ENCODE assay signal across 9 mouse cellular contexts in the genomic region with DNA sequence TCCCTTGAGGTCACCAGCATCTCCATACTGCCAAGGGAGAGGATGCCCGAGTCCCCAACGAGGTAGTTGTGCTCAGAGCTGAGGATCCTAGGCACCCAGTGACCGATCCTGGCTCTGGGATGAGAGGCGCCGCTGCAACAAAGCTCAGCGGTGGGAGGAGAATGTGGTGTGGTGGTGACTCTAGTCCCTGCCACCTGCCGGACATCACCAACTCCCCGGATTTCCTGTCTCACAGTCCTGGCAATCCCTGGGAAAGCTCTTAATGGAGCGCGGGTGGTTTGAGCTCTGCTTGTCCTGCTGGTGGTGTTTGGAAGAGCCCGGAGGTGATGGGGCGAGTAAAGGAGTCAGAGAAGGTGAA. TPM values are rescaled to one million over a fixed set of nuclear protein-coding genes. Genes with fewer than 3 reads are reported as not detected.
DNase-seq lines count a peak whose midpoint lies in the region; ATAC-seq lines count a peak whose summit lies in the region.
"Had no signal": no experiment of that assay in that cellular context is flagged by ENCODE, and none has a peak within 500 bp of the region (broad histone marks: within the 10 kb centered on the region; RNA-seq: fewer than 3 reads in every experiment).

No protein-coding gene starts in this region.

- H3K4me2 ChIP-seq in heart, embryonic 12.5 days, result peak overlapping the region; percentile 92
- peak overlapping the region; percentile 99 for H3K4me2 ChIP-seq in forebrain, embryonic 14.5 days (ENCODE audit: low read length)
- H3K4me2 ChIP-seq in neural tube, embryonic 15.5 days, result peak overlapping the region; percentile 99

- H3K4me1 ChIP-seq in heart, embryonic 12.5 days (replicated peaks), result peaks cover 11% of the 10 kb centered on the region; the same call in 1 of the 2 replicates
- peaks cover 7% of the 10 kb centered on the region for H3K4me1 ChIP-seq in brown adipose tissue, adult 24 weeks (ENCODE audit: control insufficient read depth, insufficient read depth, insufficient read length, low read length)
- no peaks in the 10 kb centered on the region for H3K4me1 ChIP-seq in forebrain, embryonic 14.5 days (ENCODE audit: control insufficient read depth, insufficient read depth, low read length)
- peaks cover 13% of the 10 kb centered on the region for H3K4me1 ChIP-seq in neural tube, embryonic 15.5 days

- intact Hi-C loops in left cerebral cortex, postnatal 14 days (cut with DNase I), result loop anchor here (5.0 kb wide), 1 partner anchor 542 kb away; no protein-coding TSS in a partner anchor

- H3K36me3 ChIP-seq in heart, embryonic 12.5 days, result no peaks in the 10 kb centered on the region
- H3K36me3 ChIP-seq in forebrain, embryonic 14.5 days (ENCODE audit: control insufficient read depth, insufficient read depth, low read length), result no peaks in the 10 kb centered on the region
- no peaks in the 10 kb centered on the region for H3K36me3 ChIP-seq in neural tube, embryonic 15.5 days

- ATAC-seq in heart, embryonic 12.5 days (ENCODE audit: insufficient number of reproducible peaks, low FRiP score), result peak; percentile 60; the same call in 1 of the 2 replicates
- ATAC-seq in forebrain, embryonic 14.5 days, result peak; percentile 66
- ATAC-seq in neural tube, embryonic 15.5 days (ENCODE audit: low FRiP score), result peak; percentile 67

- no peaks in the 10 kb centered on the region for H3K9me3 ChIP-seq in heart, embryonic 12.5 days (replicated peaks)
- H3K9me3 ChIP-seq in forebrain, embryonic 14.5 days (replicated peaks; ENCODE audit: control insufficient read depth, low read length), result no peaks in the 10 kb centered on the region
- no peaks in the 10 kb centered on the region for H3K9me3 ChIP-seq in neural tube, embryonic 15.5 days (replicated peaks)

- peak overlapping the region; percentile 69 for H3K9ac ChIP-seq in heart, embryonic 12.5 days
- H3K9ac ChIP-seq in forebrain, embryonic 14.5 days (ENCODE audit: low read length), result peak overlapping the region; percentile 64
- peak overlapping the region; percentile 63 for H3K9ac ChIP-seq in neural tube, embryonic 15.5 days (replicated peaks)

- H3K4me3 ChIP-seq in heart, embryonic 12.5 days, result peak overlapping the region; percentile 65
- H3K4me3 ChIP-seq in brown adipose tissue, adult 24 weeks (ENCODE audit: insufficient read depth, low read depth, low read length), result 0 out of 2 replicates have a peak overlapping the region, but pooled peaks have one; percentile 18
- peak overlapping the region; percentile 55 for H3K4me3 ChIP-seq in forebrain, embryonic 14.5 days (ENCODE audit: low read depth, low read length)
- H3K4me3 ChIP-seq in neural tube, embryonic 15.5 days (replicated peaks), result peak overlapping the region; percentile 59

- H3K27me3 ChIP-seq in heart, embryonic 12.5 days (replicated peaks), result peaks cover 4% of the 10 kb centered on the region; the same call in 1 of the 2 replicates
- H3K27me3 ChIP-seq in forebrain, embryonic 14.5 days (replicated peaks; ENCODE audit: control insufficient read depth, insufficient read depth, low read length), result 0 out of 2 replicates have a peak, but pooled peaks cover 3% of the 10 kb centered on the region
- H3K27me3 ChIP-seq in neural tube, embryonic 15.5 days (replicated peaks), result 0 out of 2 replicates have a peak, but pooled peaks cover 6% of the 10 kb centered on the region
- H3K27me3 ChIP-seq: CH12.LX had no signal

- no peak for DNase-seq in heart, adult 11 months
- DNase-seq in forebrain, embryonic 14.5 days (ENCODE audit: low spot score), result peak; percentile 42
- DNase-seq in left cerebral cortex, postnatal 14 days (ENCODE audit: low spot score in 2 of 2), result peak; percentile 26 to 34
- DNase-seq in adrenal gland, adult 2 months, result no peak
- no peak for DNase-seq in adrenal gland, adult 18-20 months (ENCODE audit: low spot score in 2 of 2)

- H3K27ac ChIP-seq in heart, embryonic 12.5 days (ENCODE audit: poor library complexity, severe bottlenecking), result no peak overlapping the region
- H3K27ac ChIP-seq in brown adipose tissue, adult 24 weeks (replicated peaks; ENCODE audit: low read depth, low read length), result no peak overlapping the region
- no peak overlapping the region for H3K27ac ChIP-seq in forebrain, embryonic 14.5 days (ENCODE audit: low read depth, low read length)
- H3K27ac ChIP-seq in neural tube, embryonic 15.5 days (replicated peaks), result peak overlapping the region; percentile 66

- WGBS in heart, embryonic 12.5 days, result 1% methylated on average over 12 of the region's 12 CpGs
- 0% methylated on average over 12 of the region's 12 CpGs for WGBS in forebrain, embryonic 14.5 days
- WGBS in neural tube, embryonic 15.5 days, result under 1% methylated on average over 12 of the region's 12 CpGs

RNA-seq across cellular contexts. Expression of a gene that starts 0.9 kb away (rescaled TPM):
- 1.3 and 1.6 TPM in 2 replicates for polyA plus RNA-seq in heart, embryonic 12.5 days (2016; fragmentation: Nextera tagmentation; extraction: Ambion mirVana)
- not detected in 2 replicates for polyA plus RNA-seq in brown adipose tissue, adult 24 weeks (2012; ENCODE audit: insufficient read depth, insufficient read length, missing spikeins)
- polyA plus RNA-seq in forebrain, embryonic 14.5 days (2014; fragmentation: Nextera tagmentation; extraction: Ambion mirVana), result 0.36 and 0.47 TPM in 2 replicates
- total RNA-seq in left cerebral cortex, postnatal 14 days (2021), result 10 to 100 TPM; 24.4 to 25.4 TPM
- 4.2 and 4.9 TPM in 2 replicates for polyA plus RNA-seq in neural tube, embryonic 15.5 days (2015; fragmentation: Nextera tagmentation; extraction: Ambion mirVana)
- total RNA-seq in adrenal gland, adult 2 months (2021), result under 1 TPM; 0.14 to 0.31 TPM
- polyA plus RNA-seq in adrenal gland, adult 2 months (2012; rRNA removed), result 0.09 and 0.11 TPM in 2 replicates
- under 1 TPM; 0.17 to 0.22 TPM for total RNA-seq in adrenal gland, adult 18-20 months (2021)
- total RNA-seq: CH12.LX had no signal

Comparison
In these comparisons a context has a peak if more than half of its experiments do, and no peak if none do; other contexts are left out.
1. DNase-seq: peak in forebrain, embryonic 14.5 days (single experiment) and left cerebral cortex, postnatal 14 days (2 of 2); none in heart, adult 11 months (single experiment), adrenal gland, adult 2 months (single experiment) and adrenal gland, adult 18-20 months (0 of 2).
2. Peak in every context shown above with its lines, with median percentiles within 50 percentile points of each other: ATAC-seq, H3K4me2 ChIP-seq, H3K4me3 ChIP-seq and H3K9ac ChIP-seq.